In genomic region chr17:28279780-28280422, GRCm38 (mm10) we compare ENCODE assay signal across 8 mouse cellular contexts. TPM values are rescaled to one million over a fixed set of nuclear protein-coding genes. Genes with fewer than 3 reads are reported as not detected.
DNase-seq lines count a peak whose midpoint lies in the region; ATAC-seq lines count a peak whose summit lies in the region.

No protein-coding gene starts in this region.

- H3K4me2 ChIP-seq in hindbrain, embryonic 15.5 days = no peak overlapping the region
- no peak overlapping the region for H3K4me2 ChIP-seq in hindbrain, embryonic 14.5 days (replicated peaks)
- peak overlapping the region; percentile 34 for H3K4me2 ChIP-seq in heart, embryonic 16.5 days (ENCODE audit: low read depth, low read length)
- H3K4me2 ChIP-seq in limb, embryonic 15.5 days = no peak overlapping the region

- DNase-seq in hindbrain, embryonic 14.5 days (ENCODE audit: low spot score) = no peak
- DNase-seq in adrenal gland, postnatal 10 days = peak; percentile 88
- DNase-seq in embryo, embryonic 10 days (ENCODE audit: low spot score) = no peak
- no peak for DNase-seq in layer of hippocampus, adult 8-10 months (ENCODE audit: low spot score in 2 of 2)
- no peak for DNase-seq in urinary bladder, postnatal 36 days (ENCODE audit: low spot score in 2 of 2)

- no peaks in the 10 kb centered on the region for H3K9me3 ChIP-seq in hindbrain, embryonic 15.5 days
- H3K9me3 ChIP-seq in hindbrain, embryonic 14.5 days (ENCODE audit: control insufficient read depth, low read length) = no peaks in the 10 kb centered on the region
- H3K9me3 ChIP-seq in heart, embryonic 16.5 days (replicated peaks; ENCODE audit: control insufficient read depth, low read length) = no peaks in the 10 kb centered on the region
- no peaks in the 10 kb centered on the region for H3K9me3 ChIP-seq in limb, embryonic 15.5 days

- no peak overlapping the region for H3K9ac ChIP-seq in hindbrain, embryonic 15.5 days
- H3K9ac ChIP-seq in hindbrain, embryonic 14.5 days = no peak overlapping the region
- H3K9ac ChIP-seq in heart, embryonic 16.5 days (ENCODE audit: low read length) = peak overlapping the region; percentile 57
- H3K9ac ChIP-seq in limb, embryonic 15.5 days = no peak overlapping the region

- ATAC-seq in hindbrain, embryonic 15.5 days (ENCODE audit: low FRiP score, low read depth) = 0 out of 2 replicates have a peak, but pooled peaks have one; percentile 38
- ATAC-seq in hindbrain, embryonic 14.5 days (ENCODE audit: low FRiP score) = no peak
- peak; percentile 77 for ATAC-seq in heart, embryonic 16.5 days (replicated peaks; ENCODE audit: extremely low read depth, insufficient read depth, low FRiP score)
- no peak for ATAC-seq in limb, embryonic 15.5 days (ENCODE audit: insufficient number of reproducible peaks, low FRiP score, low TSS enrichment, low read depth)

- no peak overlapping the region for H3K27ac ChIP-seq in hindbrain, embryonic 15.5 days (replicated peaks)
- no peak overlapping the region for H3K27ac ChIP-seq in hindbrain, embryonic 14.5 days
- H3K27ac ChIP-seq in heart, embryonic 16.5 days (ENCODE audit: low read length) = peak overlapping the region; percentile 45
- H3K27ac ChIP-seq in limb, embryonic 15.5 days = peak overlapping the region; percentile 12; the same call in 1 of the 2 replicates

- H3K27me3 ChIP-seq in hindbrain, embryonic 15.5 days = no peaks in the 10 kb centered on the region
- H3K27me3 ChIP-seq in hindbrain, embryonic 14.5 days (ENCODE audit: control insufficient read depth, insufficient read depth, low read length) = no peaks in the 10 kb centered on the region
- H3K27me3 ChIP-seq in heart, embryonic 16.5 days (ENCODE audit: control insufficient read depth, insufficient read depth, low read length) = no peaks in the 10 kb centered on the region
- no peaks in the 10 kb centered on the region for H3K27me3 ChIP-seq in limb, embryonic 15.5 days

- no peaks in the 10 kb centered on the region for H3K36me3 ChIP-seq in hindbrain, embryonic 15.5 days
- no peaks in the 10 kb centered on the region for H3K36me3 ChIP-seq in hindbrain, embryonic 14.5 days (replicated peaks; ENCODE audit: control insufficient read depth, insufficient read depth)
- no peaks in the 10 kb centered on the region for H3K36me3 ChIP-seq in heart, embryonic 16.5 days (ENCODE audit: control insufficient read depth, insufficient read depth)
- no peaks in the 10 kb centered on the region for H3K36me3 ChIP-seq in limb, embryonic 15.5 days

- H3K4me1 ChIP-seq in hindbrain, embryonic 15.5 days (replicated peaks) = peaks cover 29% of the 10 kb centered on the region
- H3K4me1 ChIP-seq in hindbrain, embryonic 14.5 days (replicated peaks; ENCODE audit: control insufficient read depth, insufficient read depth, low read length) = no peaks in the 10 kb centered on the region; the same call in 1 of the 2 replicates
- H3K4me1 ChIP-seq in heart, embryonic 16.5 days (ENCODE audit: control insufficient read depth, insufficient read depth, low read length) = peaks cover 27% of the 10 kb centered on the region
- peaks cover 51% of the 10 kb centered on the region for H3K4me1 ChIP-seq in limb, embryonic 15.5 days

- 57% methylated on average over 15 of the region's 15 CpGs for WGBS in hindbrain, embryonic 15.5 days
- 74% methylated on average over 15 of the region's 15 CpGs for WGBS in hindbrain, embryonic 14.5 days
- 44% methylated on average over 15 of the region's 15 CpGs for WGBS in heart, embryonic 16.5 days
- 65% methylated on average over 15 of the region's 15 CpGs for WGBS in limb, embryonic 15.5 days

- no peak overlapping the region for H3K4me3 ChIP-seq in hindbrain, embryonic 15.5 days
- no peak overlapping the region for H3K4me3 ChIP-seq in hindbrain, embryonic 14.5 days (replicated peaks; ENCODE audit: low read length)
- H3K4me3 ChIP-seq in heart, embryonic 16.5 days (ENCODE audit: low read length) = no peak overlapping the region
- no peak overlapping the region for H3K4me3 ChIP-seq in limb, embryonic 15.5 days

RNA-seq across cellular contexts. Expression of gene Fance, which starts 33.4 kb away (rescaled TPM):
- polyA plus RNA-seq in hindbrain, embryonic 15.5 days (2015; fragmentation: Nextera tagmentation; extraction: Ambion mirVana) = 25.5 and 26.2 TPM in 2 replicates
- 22.0 and 22.6 TPM in 2 replicates for polyA plus RNA-seq in hindbrain, embryonic 14.5 days (2014; fragmentation: Nextera tagmentation; extraction: Ambion mirVana)
- total RNA-seq in adrenal gland, postnatal 10 days (2021) = 10 to 100 TPM; 24.2 to 36.2 TPM
- polyA plus RNA-seq in heart, embryonic 16.5 days (2015; fragmentation: Nextera tagmentation; extraction: Ambion mirVana) = 17.6 and 21.1 TPM in 2 replicates
- 30.6 and 33.9 TPM in 2 replicates for polyA plus RNA-seq in limb, embryonic 15.5 days (2015; fragmentation: Nextera tagmentation; extraction: Ambion mirVana)
- 10 to 100 TPM; 31.8 to 42.1 (median 34.9) TPM for total RNA-seq in layer of hippocampus, adult 8-10 months (2022)

RNA-seq across cellular contexts. Expression of gene Ppard, which starts 47.4 kb away (rescaled TPM):
- polyA plus RNA-seq in hindbrain, embryonic 15.5 days (2015; fragmentation: Nextera tagmentation; extraction: Ambion mirVana) = 1.8 and 2.2 TPM in 2 replicates
- polyA plus RNA-seq in hindbrain, embryonic 14.5 days (2014; fragmentation: Nextera tagmentation; extraction: Ambion mirVana) = 1.6 and 1.8 TPM in 2 replicates
- 10 to 100 TPM; 29.8 to 30.2 TPM for total RNA-seq in adrenal gland, postnatal 10 days (2021)
- polyA plus RNA-seq in heart, embryonic 16.5 days (2015; fragmentation: Nextera tagmentation; extraction: Ambion mirVana) = 1.2 and 1.8 TPM in 2 replicates
- polyA plus RNA-seq in limb, embryonic 15.5 days (2015; fragmentation: Nextera tagmentation; extraction: Ambion mirVana) = 3.4 and 3.6 TPM in 2 replicates
- 10 to 100 TPM; 24.5 to 27.5 (median 26.7) TPM for total RNA-seq in layer of hippocampus, adult 8-10 months (2022)

RNA-seq across cellular contexts. Expression of gene Rpl10a, which starts 48.4 kb away (rescaled TPM):
- 318 and 325 TPM in 2 replicates for polyA plus RNA-seq in hindbrain, embryonic 15.5 days (2015; fragmentation: Nextera tagmentation; extraction: Ambion mirVana)
- polyA plus RNA-seq in hindbrain, embryonic 14.5 days (2014; fragmentation: Nextera tagmentation; extraction: Ambion mirVana) = 370 and 441 TPM in 2 replicates
- 100 to 1,000 TPM; 948 to 951 TPM for total RNA-seq in adrenal gland, postnatal 10 days (2021)
- polyA plus RNA-seq in heart, embryonic 16.5 days (2015; fragmentation: Nextera tagmentation; extraction: Ambion mirVana) = 279 and 343 TPM in 2 replicates
- polyA plus RNA-seq in limb, embryonic 15.5 days (2015; fragmentation: Nextera tagmentation; extraction: Ambion mirVana) = 509 and 665 TPM in 2 replicates
- total RNA-seq in layer of hippocampus, adult 8-10 months (2022) = 100 to 1,000 TPM; 309 to 406 (median 361) TPM

Comparison
In these comparisons a context has a peak if more than half of its experiments do, and no peak if none do; other contexts are left out.
1. ATAC-seq: peak in hindbrain, embryonic 15.5 days (single experiment) and heart, embryonic 16.5 days (single experiment); none in hindbrain, embryonic 14.5 days (single experiment) and limb, embryonic 15.5 days (single experiment).
2. H3K27ac ChIP-seq: peak in heart, embryonic 16.5 days (single experiment) and limb, embryonic 15.5 days (single experiment); none in hindbrain, embryonic 15.5 days (single experiment) and hindbrain, embryonic 14.5 days (single experiment).